In the genomic region with DNA sequence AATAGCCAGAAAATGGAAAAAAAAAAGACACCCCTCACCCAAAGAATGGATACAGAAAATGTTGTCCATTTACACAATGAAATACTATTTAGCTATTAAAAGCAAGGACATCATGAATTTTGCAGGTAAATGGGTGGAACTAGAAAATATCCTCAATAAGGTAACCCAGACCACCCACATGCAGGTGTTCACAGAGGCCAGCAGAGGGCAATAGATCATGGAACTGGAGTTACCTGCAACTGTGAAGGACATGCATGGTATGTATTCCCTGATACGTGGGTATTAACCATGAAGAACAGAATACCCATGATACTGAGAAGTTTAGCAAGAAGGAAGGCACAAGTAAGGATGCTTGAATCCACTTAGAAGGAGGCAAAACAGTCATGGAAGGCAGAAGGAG, we compare ENCODE assay signal across 14 mouse cellular contexts. TPM values are rescaled to one million over a fixed set of nuclear protein-coding genes. Genes with fewer than 3 reads are reported as not detected.
A peak's percentile ranks its signal among the peaks of the same experiment; 100 is the strongest.
DNase-seq lines count a peak whose midpoint lies in the region; ATAC-seq and TF ChIP-seq lines count a peak whose summit lies in the region.
"Had no signal": no experiment of that assay in that cellular context is flagged by ENCODE, and none has a peak within 500 bp of the region (broad histone marks: within the 10 kb centered on the region; RNA-seq: fewer than 3 reads in every experiment).

No protein-coding gene starts in this region.

- no peak overlapping the region for H3K27ac ChIP-seq in liver, adult 2 months (replicated peaks; ENCODE audit: insufficient read depth, low read depth, low read length)
- no peak overlapping the region for H3K27ac ChIP-seq in liver, embryonic 11.5 days (ENCODE audit: low read depth, low read length)
- H3K27ac ChIP-seq: embryonic facial prominence, embryonic 15.5 days; heart, embryonic 15.5 days had no signal

- no peak overlapping the region for H3K9ac ChIP-seq in liver, adult 2 months (ENCODE audit: low read depth, low read length)
- H3K9ac ChIP-seq in liver, embryonic 11.5 days (ENCODE audit: low read depth, low read length): no peak overlapping the region
- H3K9ac ChIP-seq: embryonic facial prominence, embryonic 15.5 days; heart, embryonic 15.5 days had no signal

- no peak overlapping the region for H3K4me2 ChIP-seq in liver, embryonic 11.5 days
- H3K4me2 ChIP-seq: embryonic facial prominence, embryonic 15.5 days; heart, embryonic 15.5 days had no signal

- H3K4me3 ChIP-seq in liver, adult 2 months (ENCODE audit: insufficient read depth, low read depth, low read length): no peak overlapping the region
- H3K4me3 ChIP-seq in liver, embryonic 11.5 days (ENCODE audit: low read depth, low read length): no peak overlapping the region
- no peak overlapping the region for H3K4me3 ChIP-seq in G1E (ENCODE audit: low read depth, low read length)
- H3K4me3 ChIP-seq: embryonic facial prominence, embryonic 15.5 days; heart, embryonic 15.5 days had no signal

- H3K36me3 ChIP-seq in liver, adult 2 months (ENCODE audit: control insufficient read depth, insufficient read depth, low read length): peaks cover 49% of the 10 kb centered on the region
- no peaks in the 10 kb centered on the region for H3K36me3 ChIP-seq in liver, embryonic 11.5 days (ENCODE audit: control insufficient read depth, insufficient read depth, low read length)
- H3K36me3 ChIP-seq in G1E (replicated peaks): no peaks in the 10 kb centered on the region
- H3K36me3 ChIP-seq: embryonic facial prominence, embryonic 15.5 days; heart, embryonic 15.5 days had no signal

- 63% methylated on average over 1 of the region's 1 CpGs for WGBS in liver, adult 2 months
- WGBS in liver, embryonic 11.5 days: 58% methylated on average over 1 of the region's 1 CpGs

- no peaks in the 10 kb centered on the region for H3K9me3 ChIP-seq in liver, embryonic 11.5 days (ENCODE audit: control insufficient read depth, low read length)
- no peaks in the 10 kb centered on the region for H3K9me3 ChIP-seq in G1E (replicated peaks)
- H3K9me3 ChIP-seq: embryonic facial prominence, embryonic 15.5 days; heart, embryonic 15.5 days had no signal

- DNase-seq in embryo, embryonic 10 days (ENCODE audit: low spot score): peak; percentile 7
- no peak for DNase-seq in embryo, embryonic 9.5 days (ENCODE audit: extremely low spot score)
- no peak for DNase-seq in liver, adult 2 months (ENCODE audit: extremely low read depth, low read depth, low spot score)
- DNase-seq in liver, embryonic 11.5 days (ENCODE audit: low spot score): no peak
- DNase-seq in G1E (ENCODE audit: low spot score): no peak
- DNase-seq in gastrocnemius, postnatal 25 days: no peak
- no peak for DNase-seq in gastrocnemius, postnatal 10 days
- DNase-seq: lung, postnatal 36 days had no signal

- no peak for TF ChIP-seq POLR2A in liver, adult 2 months (IDR thresholded peaks at IDR 0.05; ENCODE audit: extremely low read depth, insufficient read depth, low read length)

- no peaks in the 10 kb centered on the region for H3K27me3 ChIP-seq in liver, adult 2 months (ENCODE audit: control insufficient read depth, insufficient read depth, low read length)
- no peaks in the 10 kb centered on the region for H3K27me3 ChIP-seq in liver, embryonic 11.5 days (replicated peaks; ENCODE audit: control insufficient read depth, insufficient read depth, low read length)
- peaks cover 3% of the 10 kb centered on the region; the same call in 1 of the 2 replicates for H3K27me3 ChIP-seq in G1E (ENCODE audit: insufficient read depth, low read length)
- H3K27me3 ChIP-seq: embryonic facial prominence, embryonic 15.5 days had no signal

- H3K79me2 ChIP-seq in liver, adult 2 months (ENCODE audit: control insufficient read depth, insufficient read depth, low read length): no peaks in the 10 kb centered on the region

- ATAC-seq in liver, embryonic 11.5 days (replicated peaks; ENCODE audit: low FRiP score): no peak
- no peak for ATAC-seq in G1E (ENCODE audit: extremely low read depth, insufficient number of reproducible peaks, low FRiP score, poor library complexity, severe bottlenecking)
- ATAC-seq in megakaryocyte progenitor cell, adult 5-6 weeks (replicated peaks; ENCODE audit: poor library complexity): peak; percentile 54; the same call in 1 of the 2 replicates
- ATAC-seq: inflammation-experienced regulatory T-cells, adult 6 months had no signal

- no peaks in the 10 kb centered on the region for H3K4me1 ChIP-seq in liver, adult 2 months (ENCODE audit: control insufficient read depth, insufficient read depth, low read length)
- no peaks in the 10 kb centered on the region for H3K4me1 ChIP-seq in liver, embryonic 11.5 days (replicated peaks; ENCODE audit: control insufficient read depth, insufficient read depth, low read length)
- H3K4me1 ChIP-seq in G1E (ENCODE audit: insufficient read depth, low read depth, low read length): no peaks in the 10 kb centered on the region
- H3K4me1 ChIP-seq: embryonic facial prominence, embryonic 15.5 days; heart, embryonic 15.5 days had no signal

- TF ChIP-seq CTCF in liver, adult 2 months (IDR thresholded peaks at IDR 0.05; ENCODE audit: low read depth, low read length): peak; percentile 38; the same call in 1 of the 2 replicates
- 0 out of 2 replicates have a peak, but pooled peaks have one; percentile 24 for TF ChIP-seq CTCF in G1E (IDR thresholded peaks at IDR 0.05; ENCODE audit: low read depth, low read length)

RNA-seq across cellular contexts. Expression of gene Pilrb2, which starts 21.3 kb away (rescaled TPM):
- total RNA-seq in liver, adult 2 months (2014; rRNA removed): 2.1 and 3.7 TPM in 2 replicates
- 2.2 and 4.4 TPM in 2 replicates for polyA plus RNA-seq in liver, adult 2 months (2012; rRNA removed)
- polyA plus RNA-seq in liver, embryonic 11.5 days (2014; fragmentation: Nextera tagmentation; extraction: Ambion mirVana): 1.3 and 2.1 TPM in 2 replicates
- total RNA-seq in G1E (2014; fragmentation: Nextera tagmentation) (2.4 TPM in 1 of 2 replicates, not detected in the other), G1E (2017) (19.0 and 23.8 TPM in 2 replicates)
- 0.13 and 0.31 TPM in 2 replicates for polyA plus RNA-seq in G1E (2012)
- total RNA-seq in megakaryocyte progenitor cell, adult 5-6 weeks (2015): 20.2 and 43.2 TPM in 2 replicates
- total RNA-seq in megakaryocyte progenitor cell, adult 5-6 weeks (2017): 9.6 and 14.9 TPM in 2 replicates
- total RNA-seq in gastrocnemius, postnatal 25 days (2021): under 1 TPM; 0.28 to 0.54 TPM
- under 1 TPM in 1 of 2 experiments, not detected in 1; 0.56 TPM for total RNA-seq in gastrocnemius, postnatal 10 days (2021)
- polyA plus RNA-seq: inflammation-experienced regulatory T-cells, adult 6 months; limb, embryonic 11.5 days had no signal

RNA-seq across cellular contexts. Expression of gene Cyp3a13, which starts 28.5 kb away (rescaled TPM):
- 141 and 173 TPM in 2 replicates for total RNA-seq in liver, adult 2 months (2014; rRNA removed)
- 22.9 and 28.6 TPM in 2 replicates for polyA plus RNA-seq in liver, adult 2 months (2012; rRNA removed)
- polyA plus RNA-seq in liver, embryonic 11.5 days (2014; fragmentation: Nextera tagmentation; extraction: Ambion mirVana): 0.79 and 0.95 TPM in 2 replicates
- total RNA-seq in G1E (2014; fragmentation: Nextera tagmentation) (not detected in 2 replicates), G1E (2017) (0.16 TPM in 1 of 2 replicates, not detected in the other)
- not detected in 2 replicates for polyA plus RNA-seq in G1E (2012)
- not detected in 2 replicates for total RNA-seq in megakaryocyte progenitor cell, adult 5-6 weeks (2015)
- total RNA-seq in megakaryocyte progenitor cell, adult 5-6 weeks (2017): not detected in 2 replicates
- total RNA-seq in gastrocnemius, postnatal 25 days (2021): under 1 TPM in 1 of 2 experiments, not detected in 1; 0.08 TPM
- not detected for total RNA-seq in gastrocnemius, postnatal 10 days (2021)
- polyA plus RNA-seq: heart, embryonic 15.5 days; inflammation-experienced regulatory T-cells, adult 6 months; limb, embryonic 11.5 days; spleen, adult 2 months had no signal

RNA-seq across cellular contexts. Expression of gene Pilrb1, which starts 35.0 kb away (rescaled TPM):
- total RNA-seq in liver, adult 2 months (2014; rRNA removed): 3.2 and 6.1 TPM in 2 replicates
- 2.7 and 5.1 TPM in 2 replicates for polyA plus RNA-seq in liver, adult 2 months (2012; rRNA removed)
- 1.5 and 1.6 TPM in 2 replicates for polyA plus RNA-seq in liver, embryonic 11.5 days (2014; fragmentation: Nextera tagmentation; extraction: Ambion mirVana)
- total RNA-seq in G1E (2014; fragmentation: Nextera tagmentation): not detected in 2 replicates
- total RNA-seq in G1E (2017): 1.9 and 2.9 TPM in 2 replicates
- polyA plus RNA-seq in G1E (2012): not detected in 2 replicates
- 15.7 and 16.8 TPM in 2 replicates for total RNA-seq in megakaryocyte progenitor cell, adult 5-6 weeks (2015)
- total RNA-seq in megakaryocyte progenitor cell, adult 5-6 weeks (2017): 11.6 and 19.9 TPM in 2 replicates
- total RNA-seq in gastrocnemius, postnatal 25 days (2021): under 1 TPM in 1 of 2 experiments, not detected in 1; 0.88 TPM
- total RNA-seq in gastrocnemius, postnatal 10 days (2021): 1 to 10 TPM in 1 of 2 experiments, under 1 TPM in 1; 0.45 to 1.3 TPM

RNA-seq across cellular contexts. Expression of gene Pilra, which starts 56.9 kb away (rescaled TPM):
- total RNA-seq in liver, adult 2 months (2014; rRNA removed): 3.2 TPM in 2 replicates
- polyA plus RNA-seq in liver, adult 2 months (2012; rRNA removed): 2.3 and 2.4 TPM in 2 replicates
- 1.3 and 1.5 TPM in 2 replicates for polyA plus RNA-seq in liver, embryonic 11.5 days (2014; fragmentation: Nextera tagmentation; extraction: Ambion mirVana)
- total RNA-seq in G1E (2014; fragmentation: Nextera tagmentation) (not detected in 2 replicates), G1E (2017) (3.4 and 5.1 TPM in 2 replicates)
- 0.02 TPM in 1 of 2 replicates, not detected in the other for polyA plus RNA-seq in G1E (2012)
- total RNA-seq in megakaryocyte progenitor cell, adult 5-6 weeks (2015): 6.8 and 10.5 TPM in 2 replicates
- 6.7 and 6.9 TPM in 2 replicates for total RNA-seq in megakaryocyte progenitor cell, adult 5-6 weeks (2017)
- total RNA-seq in gastrocnemius, postnatal 25 days (2021): under 1 TPM; 0.13 to 0.40 TPM
- total RNA-seq in gastrocnemius, postnatal 10 days (2021): under 1 TPM; 0.54 to 0.75 TPM

Comparison
In these comparisons a context has a peak if more than half of its experiments do, and no peak if none do; other contexts are left out.
1. RNA of gene Cyp3a13, which starts 28.5 kb away (total RNA-seq): 141 to 173 TPM in liver, adult 2 months; 0.16 TPM in G1E, 0.08 TPM in gastrocnemius, postnatal 25 days, not detected in megakaryocyte progenitor cell, adult 5-6 weeks and not detected in gastrocnemius, postnatal 10 days; every median in the first group is over 100 times any median in the second.